Mouse (Mus musculus) MEL (cell line): ENCODE data around the gene Ccdc171. TPM values are rescaled to one million over a fixed set of nuclear protein-coding genes. Genes with fewer than 3 reads are reported as not detected.

ENCODE experiments used
- DNase-seq: peaks from one replicate; pipeline ENCODE4 v3.0.0; 2011; ENCODE audit warnings: low read depth, low spot score
- H3K27ac ChIP-seq: 2 replicates; pipeline ENCODE4 v1.5.1; 2012; ENCODE audit warnings: low read depth, mild to moderate bottlenecking, control low read depth, low read length, moderate library complexity; ENCODE audit not compliant: control insufficient read depth
- H3K27me3 ChIP-seq, 2 experiments: fragments of 150-350 bp in 1 of 2; sonication (generic) in 1 of 2; 2 replicates each; pipeline ENCODE4 v1.6.1; 2012; ENCODE audit warnings: low read length in 2 of 2, mild to moderate bottlenecking in 2 of 2, improper control_type of control experiment in 1 of 2, moderate library complexity in 1 of 2; ENCODE audit not compliant: insufficient read depth in 2 of 2, control insufficient read depth in 1 of 2
- H3K36me3 ChIP-seq, 2 experiments: 2 replicates each; pipeline ENCODE4 v1.6.1; 2012 to 2014; ENCODE audit warnings: low read length in 2 of 2, improper control_type of control experiment in 1 of 2, inconsistent platforms in 1 of 2, mild to moderate bottlenecking in 1 of 2; ENCODE audit not compliant: insufficient read depth in 2 of 2, control insufficient read depth in 1 of 2
- H3K4me1 ChIP-seq, 2 experiments: fragments of 150-350 bp in 1 of 2; sonication (generic) in 1 of 2; 2 replicates each; pipeline ENCODE4 v1.6.1; 2012; ENCODE audit warnings: low read length in 2 of 2, improper control_type of control experiment in 1 of 2, mild to moderate bottlenecking in 1 of 2; ENCODE audit not compliant: insufficient read depth in 2 of 2, control insufficient read depth in 1 of 2
- H3K4me3 ChIP-seq, 2 experiments: fragments of 150-350 bp in 1 of 2; sonication (generic) in 1 of 2; 2 replicates each; pipeline ENCODE4 v1.5.1; 2012; ENCODE audit warnings: low read depth in 2 of 2, low read length in 2 of 2, mild to moderate bottlenecking in 2 of 2, moderate library complexity in 2 of 2, control low read depth in 1 of 2, improper control_type of control experiment in 1 of 2; ENCODE audit not compliant: control insufficient read depth in 1 of 2, insufficient read depth in 1 of 2
- H3K79me2 ChIP-seq: 2 replicates; pipeline ENCODE4 v1.6.1; 2012; ENCODE audit warnings: mild to moderate bottlenecking, low read length, moderate library complexity; ENCODE audit not compliant: control insufficient read depth, poor library complexity, insufficient read depth
- H3K9ac ChIP-seq: 2 replicates; pipeline ENCODE4 v1.6.1; 2012; ENCODE audit warnings: low read depth, mild to moderate bottlenecking, control low read depth, low read length, moderate library complexity; ENCODE audit not compliant: control insufficient read depth, poor library complexity, severe bottlenecking
- H3K9me3 ChIP-seq: fragments of 150-350 bp; sonication (generic); replicated peaks from 2 replicates; pipeline ENCODE4 v1.6.1; 2012; ENCODE audit warnings: mild to moderate bottlenecking, low read length, improper control_type of control experiment, moderate library complexity; ENCODE audit not compliant: insufficient read depth
- BHLHE40 ChIP-seq: IDR thresholded peaks from 2 replicates; pipeline ENCODE4 v1.6.1; 2012; ENCODE audit warnings: low read depth, mild to moderate bottlenecking, inconsistent platforms, low read length, improper control_type of control experiment, borderline replicate concordance
- ELF1 ChIP-seq: IDR thresholded peaks from 2 replicates; pipeline ENCODE4 v1.6.1; 2014; ENCODE audit warnings: low read depth, mild to moderate bottlenecking, inconsistent platforms, low read length, improper control_type of control experiment, moderate library complexity
- EP300 ChIP-seq, 2 experiments: IDR thresholded peaks; 2 replicates each; pipeline ENCODE4 v1.6.1; 2011; ENCODE audit warnings: improper control_type of control experiment in 2 of 2, low read length in 2 of 2, low read depth in 1 of 2, mild to moderate bottlenecking in 1 of 2
- ETS1 ChIP-seq: IDR thresholded peaks from 2 replicates; pipeline ENCODE4 v1.6.1; 2012; ENCODE audit warnings: low read depth, mild to moderate bottlenecking, inconsistent platforms, low read length, improper control_type of control experiment, moderate library complexity
- HCFC1 ChIP-seq: IDR thresholded peaks from 2 replicates; pipeline ENCODE4 v1.6.1; 2012; ENCODE audit warnings: low read depth, mild to moderate bottlenecking, inconsistent platforms, low read length, improper control_type of control experiment, moderate library complexity
- KAT2A ChIP-seq: conservative IDR thresholded peaks from 2 replicates; pipeline ENCODE4 v1.6.1; 2012; ENCODE audit warnings: low read depth, low read length, improper control_type of control experiment, inconsistent platforms
- MEF2A ChIP-seq: IDR thresholded peaks from 2 replicates; pipeline ENCODE4 v1.6.1; 2014; ENCODE audit warnings: low read depth, mild to moderate bottlenecking, inconsistent platforms, low read length, improper control_type of control experiment; ENCODE audit not compliant: poor library complexity, insufficient replicate concordance, severe bottlenecking; ENCODE audit errors: extremely low read depth
- POLR2A ChIP-seq, 2 experiments: IDR thresholded peaks; 2 replicates each; pipeline ENCODE4 v1.6.1; 2011 to 2012; ENCODE audit warnings: low read length in 2 of 2, mild to moderate bottlenecking in 2 of 2, control low read depth in 1 of 2, improper control_type of control experiment in 1 of 2, low read depth in 1 of 2, moderate library complexity in 1 of 2; ENCODE audit not compliant: control insufficient read depth in 1 of 2, insufficient read depth in 1 of 2, poor library complexity in 1 of 2
- RCOR1 ChIP-seq: IDR thresholded peaks from 2 replicates; pipeline ENCODE4 v1.6.1; 2012; ENCODE audit warnings: low read depth, mild to moderate bottlenecking, inconsistent platforms, low read length, improper control_type of control experiment
- SIN3A ChIP-seq: IDR thresholded peaks from 2 replicates; pipeline ENCODE4 v1.6.1; 2012; ENCODE audit warnings: low read length, improper control_type of control experiment, inconsistent platforms
- UBTF ChIP-seq: IDR thresholded peaks from 2 replicates; pipeline ENCODE4 v1.6.1; 2012; ENCODE audit warnings: low read depth, mild to moderate bottlenecking, inconsistent platforms, low read length, improper control_type of control experiment, moderate library complexity, borderline replicate concordance; ENCODE audit not compliant: insufficient read depth
- USF1 ChIP-seq: IDR thresholded peaks from 2 replicates; pipeline ENCODE4 v1.6.1; 2014; ENCODE audit warnings: low read depth, mild to moderate bottlenecking, inconsistent platforms, low read length, improper control_type of control experiment, moderate library complexity
- USF2 ChIP-seq, 2 experiments: IDR thresholded peaks; 2 replicates each; pipeline ENCODE4 v1.6.1; 2011 to 2012; ENCODE audit warnings: improper control_type of control experiment in 2 of 2, low read length in 2 of 2, borderline replicate concordance in 1 of 2, inconsistent platforms in 1 of 2, low read depth in 1 of 2, mild to moderate bottlenecking in 1 of 2; ENCODE audit not compliant: insufficient read depth in 1 of 2
- ZNF384 ChIP-seq: IDR thresholded peaks from 2 replicates; pipeline ENCODE4 v1.6.1; 2012; ENCODE audit warnings: low read depth, mild to moderate bottlenecking, inconsistent platforms, low read length, improper control_type of control experiment
- polyA plus RNA-seq, 2 experiments: library from polyadenylated mRNA; stranded (reverse) in 1 of 2; unstranded in 1 of 2; fragments of >175 nt in 1 of 2; fragments of >200 nt in 1 of 2; gene quantifications; 2 replicates each; pipeline versions ENCODE4 v1.2.1 to v1.2.4; 2012; ENCODE audit warnings: low replicate concordance in 2 of 2, low read depth in 1 of 2; ENCODE audit not compliant: insufficient read length in 2 of 2, insufficient read depth in 1 of 2, missing spikeins in 1 of 2
- total RNA-seq: library from RNA; depleted of rRNA; stranded (reverse); fragments of 300-350 nt; gene quantifications from 2 replicates; pipeline ENCODE4 v1.2.3, GENCODE M21; 2012

Ccdc171 gene
- total and polyA plus RNA-seq, 3 experiments = 1.6 to 1.8 TPM; not detected in 1

GRCm38 (mm10) chr4:83676444-83676843 is 151.1 kb downstream of the Ccdc171 start:
- TF ChIP-seq EP300 (IDR thresholded peaks at IDR 0.05; ENCODE audit: low read depth in 1 of 2, low read length in 2 of 2) = no peak
- no peak for TF ChIP-seq USF2 (IDR thresholded peaks at IDR 0.05; ENCODE audit: borderline replicate concordance in 1 of 2, insufficient read depth in 1 of 2, low read depth in 1 of 2, low read length in 2 of 2)

DNA sequence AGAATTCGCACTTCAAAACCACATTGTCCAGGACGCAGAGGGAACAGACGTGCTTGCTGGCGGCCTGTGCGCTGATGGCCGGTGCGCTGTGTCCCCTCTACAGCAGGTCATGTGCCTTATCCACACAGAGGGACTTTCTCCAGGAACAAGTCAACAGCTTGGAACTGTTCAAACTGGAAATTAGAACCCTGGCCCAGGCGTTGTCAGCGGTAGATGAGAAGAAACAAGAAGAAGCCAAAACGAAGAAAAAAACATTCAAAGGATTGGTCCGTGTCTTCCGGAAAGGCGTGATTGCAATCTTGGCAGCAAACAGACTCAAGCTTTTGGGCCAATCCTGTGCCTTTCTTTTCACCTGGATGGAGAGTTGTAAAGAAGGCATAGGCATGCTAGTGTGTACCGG is 155.7 kb downstream of the Ccdc171 start:
- H3K9me3 ChIP-seq = no peaks in the 10 kb centered on the region
- H3K4me3 ChIP-seq = no peak overlapping the region
- H3K4me1 ChIP-seq = no peaks in the 10 kb centered on the region
- DNase-seq = no peak
- no peaks in the 10 kb centered on the region for H3K79me2 ChIP-seq
- no peaks in the 10 kb centered on the region for H3K27me3 ChIP-seq
- no peak for TF ChIP-seq ELF1
- no peak for TF ChIP-seq RCOR1
- TF ChIP-seq UBTF = no peak
- TF ChIP-seq ETS1 = no peak
- no peak for TF ChIP-seq ZNF384
- TF ChIP-seq KAT2A = no peak
- no peaks in the 10 kb centered on the region for H3K36me3 ChIP-seq
- H3K9ac ChIP-seq = no peak overlapping the region
- no peak overlapping the region for H3K27ac ChIP-seq

More at GRCm38 (mm10) chr4:83676444-83676843, 151.1 kb downstream of the Ccdc171 start:
- H3K79me2 ChIP-seq = no peaks in the 10 kb centered on the region
- peaks cover 0 to 7% of the 10 kb centered on the region in 2 experiments; a peak in 2 of 4 replicates for H3K36me3 ChIP-seq
- no peak overlapping the region for H3K27ac ChIP-seq
- no peak for DNase-seq
- no peak overlapping the region for H3K4me3 ChIP-seq
- no peaks in the 10 kb centered on the region for H3K9me3 ChIP-seq
- H3K9ac ChIP-seq = no peak overlapping the region
- H3K4me1 ChIP-seq = peaks cover 0 to 7% of the 10 kb centered on the region in 2 experiments; a peak in 3 of 4 replicates
- no peaks in the 10 kb centered on the region for H3K27me3 ChIP-seq

GRCm38 (mm10) chr4:83682866-83683265 is 157.5 kb downstream of the Ccdc171 start:
- H3K36me3 ChIP-seq = no peaks in the 10 kb centered on the region
- H3K27ac ChIP-seq = no peak overlapping the region
- H3K27me3 ChIP-seq = no peaks in the 10 kb centered on the region
- no peak overlapping the region for H3K4me3 ChIP-seq
- no peaks in the 10 kb centered on the region for H3K4me1 ChIP-seq
- H3K9me3 ChIP-seq = no peaks in the 10 kb centered on the region
- TF ChIP-seq MEF2A (no peak), SIN3A (no peak), BHLHE40 (no peak), USF1 (no peak), POLR2A (IDR thresholded peaks at IDR 0.05; ENCODE audit: control insufficient read depth in 1 of 2, insufficient read depth in 1 of 2, low read depth in 1 of 2, low read length in 2 of 2, poor library complexity in 1 of 2) (no peak), HCFC1 (no peak)
- H3K79me2 ChIP-seq = no peaks in the 10 kb centered on the region
- no peak overlapping the region for H3K9ac ChIP-seq
- no peak for DNase-seq
